Mouse (Mus musculus): ENCODE measurements at regions not wholly inside any gene's neighbourhood (a gene's known extent, or its start where the extent isn't known, plus 50 kb on each side); places are given as distances from the start of the nearest gene placed in this dataset.

GRCm38 (mm10) chr7:118001121-118001520 is 114.9 kb downstream of the Rps15a start:
- TF ChIP-seq POLR2A (IDR thresholded peaks at IDR 0.05; ENCODE audit: control insufficient read depth in 1 of 2, insufficient read depth in 1 of 2, low read depth in 1 of 2, low read length in 2 of 2, poor library complexity in 1 of 2) (no peak), EP300 (IDR thresholded peaks at IDR 0.05; ENCODE audit: low read depth in 1 of 2, low read length in 2 of 2) (no peak), GABPA (IDR thresholded peaks at IDR 0.05; ENCODE audit: low read depth, low read length) (no peak), POLR2AphosphoS5 (IDR thresholded peaks at IDR 0.05; ENCODE audit: borderline replicate concordance, low read depth, low read length) (no peak), TCF12 (IDR thresholded peaks at IDR 0.05; ENCODE audit: low read depth, low read length) (no peak), ZMIZ1 (IDR thresholded peaks at IDR 0.05; ENCODE audit: low read depth, low read length) (no peak), CTCF (IDR thresholded peaks at IDR 0.05 in 2 of 3, conservative IDR thresholded peaks at IDR 0.05 in 1 of 3; ENCODE audit: control insufficient read depth in 1 of 3, insufficient read depth in 1 of 3, low read depth in 2 of 3, low read length in 3 of 3, poor library complexity in 1 of 3, severe bottlenecking in 1 of 3) (no peak), E2F4 (IDR thresholded peaks at IDR 0.05; ENCODE audit: borderline replicate concordance, low read depth, low read length) (no peak), USF2 (IDR thresholded peaks at IDR 0.05; ENCODE audit: borderline replicate concordance in 1 of 2, insufficient read depth in 1 of 2, low read depth in 1 of 2, low read length in 2 of 2) (no peak), NELFE (IDR thresholded peaks at IDR 0.05; ENCODE audit: low read depth, low read length) (no peak), ZC3H11A (IDR thresholded peaks at IDR 0.05; ENCODE audit: low read depth, low read length) (no peak), CHD2 (IDR thresholded peaks at IDR 0.05; ENCODE audit: low read length) (no peak), TBP (IDR thresholded peaks at IDR 0.05; ENCODE audit: low read depth, low read length) (no peak), JUND (IDR thresholded peaks at IDR 0.05; ENCODE audit: low read depth, low read length) (no peak)
